Mouse (Mus musculus) midbrain, postnatal 0 days (tissue): Measurements from ENCODE around the gene Elfn2. TPM values are rescaled to one million over a fixed set of nuclear protein-coding genes. Genes with fewer than 3 reads are reported as not detected.

Experiments
- ATAC-seq: fragments of 200-750 bp; cut with Nextera tagmentation; 2 replicates; pipeline ENCODE4 v1.8.0; 2017; ENCODE audit warnings: moderate number of reproducible peaks, mild to moderate bottlenecking, moderate TSS enrichment, moderate library complexity; ENCODE audit not compliant: low FRiP score
- DNase-seq: peaks from one replicate; pipeline ENCODE4 v3.0.0-alpha.2; 2015; ENCODE audit warnings: low spot score
- H3K27ac ChIP-seq: fragments of 300-500 bp; sonication (generic); 2 replicates; pipeline ENCODE4 v1.5.1; 2014; ENCODE audit warnings: low read depth, mild to moderate bottlenecking, low read length, mixed read lengths
- H3K27me3 ChIP-seq: fragments of 300-500 bp; sonication (generic); 2 replicates; pipeline ENCODE4 v1.6.1; 2014; ENCODE audit warnings: low read length, control low read depth, mixed read lengths; ENCODE audit not compliant: insufficient read depth
- H3K36me3 ChIP-seq: fragments of 300-500 bp; sonication (generic); 2 replicates; pipeline ENCODE4 v1.6.1; 2014; ENCODE audit warnings: low read length, control low read depth, mixed read lengths; ENCODE audit not compliant: insufficient read depth
- H3K4me1 ChIP-seq: fragments of 300-500 bp; sonication (generic); 2 replicates; pipeline ENCODE4 v1.6.1; 2014; ENCODE audit warnings: mild to moderate bottlenecking, control low read depth, antibody characterized with exemption, low read length, mixed read lengths; ENCODE audit not compliant: insufficient read depth
- H3K4me2 ChIP-seq: fragments of 300-500 bp; sonication (generic); 2 replicates; pipeline ENCODE4 v1.6.1; 2014; ENCODE audit warnings: low read depth, mild to moderate bottlenecking, low read length, mixed read lengths; ENCODE audit not compliant: poor library complexity, severe bottlenecking
- H3K4me3 ChIP-seq: fragments of 300-500 bp; sonication (generic); 2 replicates; pipeline ENCODE4 v1.5.1; 2014; ENCODE audit warnings: low read depth, mild to moderate bottlenecking, low read length, moderate library complexity
- H3K9ac ChIP-seq: fragments of 300-500 bp; sonication (generic); replicated peaks from 2 replicates; pipeline ENCODE4 v1.6.1; 2014; ENCODE audit warnings: mild to moderate bottlenecking, low read length, moderate library complexity, mixed read lengths; ENCODE audit not compliant: poor library complexity, severe bottlenecking
- H3K9me3 ChIP-seq: fragments of 300-500 bp; sonication (generic); 2 replicates; pipeline ENCODE4 v1.6.1; 2016; ENCODE audit warnings: low read length, control low read depth
- CTCF ChIP-seq: IDR thresholded peaks from 2 replicates; pipeline ENCODE4 v1.5.1; 2016; ENCODE audit warnings: antibody characterized with exemption, mild to moderate bottlenecking
- WGBS: fragments of 180-500 bp; shearing (Covaris S2); extraction: QIAGEN DNeasy Blood & Tissue Kit; methylation state at CpG from one replicate; pipeline ENCODE4 v1.1.7; 2014; 5-methylcytosine and 5-hydroxymethylcytosine counted together
- polyA plus RNA-seq: library from polyadenylated mRNA; unstranded; fragments of >200 nt; fragmentation: Nextera tagmentation; extraction: Ambion mirVana; gene quantifications from 2 replicates; pipeline ENCODE4 v1.2.1, GENCODE M21; 2015
- total RNA-seq: library from RNA; depleted of rRNA; stranded (reverse); fragments of >200 nt; gene quantifications from 2 replicates; pipeline ENCODE4 v1.2.3, GENCODE M21; 2014

Elfn2 gene
- total and polyA plus RNA-seq, 2 experiments from 2014 or later: 10.2 to 52.1 TPM

- Histone ChIP-seq H3K4me1 (no peaks in the 10 kb centered on the region), H3K27ac (no peak overlapping the region), H3K9me3 (no peaks in the 10 kb centered on the region), H3K4me2 (no peak overlapping the region), H3K4me3 (no peak overlapping the region), H3K27me3 (no peaks in the 10 kb centered on the region), H3K36me3 (0 out of 2 replicates have a peak, but pooled peaks cover 3% of the 10 kb centered on the region), H3K9ac (no peak overlapping the region)
- ATAC-seq: peak; percentile 56; the same call in 1 of the 2 replicates
- no peak for TF ChIP-seq CTCF
- DNase-seq: peak; percentile 73
- 56% methylated on average over 5 of the region's 5 CpGs for whole genome bisulfite sequencing
Observed at GRCm38 (mm10) chr15:78664268-78664667, 54.3 kb downstream of the Elfn2 start.

- 44% methylated on average over 4 of the region's 4 CpGs for WGBS
- Histone ChIP-seq H3K9me3 (no peaks in the 10 kb centered on the region), H3K36me3 (no peaks in the 10 kb centered on the region), H3K27me3 (no peaks in the 10 kb centered on the region), H3K4me2 (no peak overlapping the region), H3K4me1 (0 out of 2 replicates have a peak, but pooled peaks cover 2% of the 10 kb centered on the region), H3K9ac (no peak overlapping the region), H3K27ac (no peak overlapping the region), H3K4me3 (no peak overlapping the region)
- peak; percentile 47 for DNase-seq
- ATAC-seq: no peak
- TF ChIP-seq CTCF: no peak
Observed at GRCm38 (mm10) chr15:78651169-78651568, 67.4 kb downstream of the Elfn2 start.

- no peak for TF ChIP-seq CTCF
- H3K4me2 ChIP-seq: no peak overlapping the region
- no peak overlapping the region for H3K27ac ChIP-seq
- H3K36me3 ChIP-seq: no peaks in the 10 kb centered on the region
- ATAC-seq: no peak
- no peak for DNase-seq
- no peaks in the 10 kb centered on the region for H3K9me3 ChIP-seq
- 80% methylated on average over 4 of the region's 4 CpGs for WGBS
- H3K9ac ChIP-seq: no peak overlapping the region
- H3K4me1 ChIP-seq: 0 out of 2 replicates have a peak, but pooled peaks cover 4% of the 10 kb centered on the region
- no peak overlapping the region for H3K4me3 ChIP-seq
- H3K27me3 ChIP-seq: no peaks in the 10 kb centered on the region
Observed at GRCm38 (mm10) chr15:78647746-78648145, 70.8 kb downstream of the Elfn2 start.

DNA sequence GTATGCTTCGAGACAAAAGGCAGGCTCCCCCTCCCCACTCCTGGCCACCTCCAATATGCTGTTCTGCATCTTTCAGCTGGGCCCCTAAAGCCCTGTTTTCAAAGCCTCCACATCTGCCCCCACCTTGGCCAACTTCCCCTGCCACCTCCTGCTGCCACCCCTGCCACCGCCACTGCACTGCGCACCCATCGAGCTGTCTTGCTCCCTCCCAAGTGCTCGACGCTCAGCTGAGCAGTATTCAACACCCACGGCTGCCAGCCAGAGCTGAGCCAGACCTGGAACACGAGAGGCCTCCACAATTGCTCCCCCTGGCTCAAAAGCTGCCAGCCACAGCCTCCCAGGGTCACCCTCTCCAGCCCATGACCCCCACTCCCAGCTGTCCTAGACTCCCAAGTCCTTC lies 74.0 kb downstream of the Elfn2 start:
- no peak for ATAC-seq
- WGBS: 48% methylated on average over 8 of the region's 8 CpGs
- 0 out of 2 replicates have a peak, but pooled peaks cover 4% of the 10 kb centered on the region for H3K4me1 ChIP-seq
- H3K9ac ChIP-seq: no peak overlapping the region
- H3K4me2 ChIP-seq: no peak overlapping the region
- H3K36me3 ChIP-seq: no peaks in the 10 kb centered on the region
- TF ChIP-seq CTCF: no peak
- no peak overlapping the region for H3K4me3 ChIP-seq
- H3K27me3 ChIP-seq: no peaks in the 10 kb centered on the region
- DNase-seq: no peak
- no peak overlapping the region for H3K27ac ChIP-seq
- no peaks in the 10 kb centered on the region for H3K9me3 ChIP-seq

- DNase-seq: no peak
- ATAC-seq: no peak
- no peak overlapping the region for H3K27ac ChIP-seq
Observed at GRCm38 (mm10) chr15:78643633-78644032, 74.9 kb downstream of the Elfn2 start.

DNA sequence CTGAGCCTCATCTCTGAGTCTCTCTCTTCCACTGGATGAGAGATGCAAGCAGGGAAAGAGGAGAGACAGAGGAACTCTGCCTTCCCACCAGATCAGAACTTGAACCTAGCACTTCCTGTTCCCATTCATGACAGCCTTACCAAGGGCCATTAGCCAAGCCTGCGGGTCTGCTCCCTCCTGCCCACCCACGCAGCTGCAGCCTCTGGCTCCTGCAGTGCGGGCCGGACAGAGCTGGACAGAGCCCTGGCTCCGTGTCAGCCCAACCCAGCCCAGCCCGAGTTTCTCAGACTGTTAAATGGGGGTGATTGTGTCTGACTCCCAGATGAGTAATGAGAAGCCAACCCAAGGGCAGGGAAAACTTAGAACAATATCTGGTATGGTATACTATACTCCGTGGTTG lies 83.3 kb downstream of the Elfn2 start:
- TF ChIP-seq CTCF: no peak
- 56% methylated on average over 7 of the region's 7 CpGs for WGBS
- ATAC-seq (no peak), DNase-seq (no peak)
- Histone ChIP-seq H3K9me3 (no peaks in the 10 kb centered on the region), H3K4me1 (peaks cover 11% of the 10 kb centered on the region), H3K4me3 (no peak overlapping the region), H3K4me2 (no peak overlapping the region), H3K36me3 (no peaks in the 10 kb centered on the region), H3K27me3 (no peaks in the 10 kb centered on the region), H3K9ac (no peak overlapping the region), H3K27ac (no peak overlapping the region)

More at GRCm38 (mm10) chr15:78643633-78644032, 74.9 kb downstream of the Elfn2 start:
- no peak for TF ChIP-seq CTCF
- H3K4me2 ChIP-seq: no peak overlapping the region
- peaks cover 4% of the 10 kb centered on the region; the same call in 1 of the 2 replicates for H3K4me1 ChIP-seq
- WGBS: 14% methylated on average over 6 of the region's 6 CpGs
- no peaks in the 10 kb centered on the region for H3K9me3 ChIP-seq
- no peak overlapping the region for H3K9ac ChIP-seq
- no peaks in the 10 kb centered on the region for H3K27me3 ChIP-seq
- H3K4me3 ChIP-seq: no peak overlapping the region
- no peaks in the 10 kb centered on the region for H3K36me3 ChIP-seq
